Mouse (Mus musculus) limb, embryonic 12.5 days (tissue): ENCODE measurements around the gene Ceacam9. TPM values are rescaled to one million over a fixed set of nuclear protein-coding genes. Genes with fewer than 3 reads are reported as not detected.
A peak's percentile ranks its signal among the peaks of the same experiment; 100 is the strongest.
"Not testable (repeated sequence)": the region's sequence is repeated elsewhere in the genome, so short reads cannot be mapped to it uniquely, and the experiment has no call there.

ENCODE experiments used
- ATAC-seq: fragments of 200-750 bp; cut with Nextera tagmentation; 2 replicates; pipeline ENCODE4 v1.8.0; 2017; ENCODE audit warnings: low read depth, moderate TSS enrichment; ENCODE audit not compliant: insufficient number of reproducible peaks, insufficient read depth, low FRiP score, low TSS enrichment
- H3K27ac ChIP-seq: fragments of 300-500 bp; sonication (generic); 2 replicates; pipeline ENCODE4 v1.5.1; 2016; ENCODE audit warnings: mild to moderate bottlenecking, moderate library complexity
- H3K27me3 ChIP-seq: fragments of 300-500 bp; sonication (generic); 2 replicates; pipeline ENCODE4 v1.6.1; 2016; ENCODE audit warnings: mild to moderate bottlenecking, moderate library complexity
- H3K36me3 ChIP-seq: fragments of 300-500 bp; sonication (generic); 2 replicates; pipeline ENCODE4 v1.6.1; 2016; ENCODE audit warnings: mild to moderate bottlenecking, moderate library complexity
- H3K4me1 ChIP-seq: fragments of 300-500 bp; sonication (generic); replicated peaks from 2 replicates; pipeline ENCODE4 v1.6.1; 2016
- H3K4me2 ChIP-seq: fragments of 300-500 bp; sonication (generic); 2 replicates; pipeline ENCODE4 v1.6.1; 2016; ENCODE audit warnings: mild to moderate bottlenecking, moderate library complexity
- H3K4me3 ChIP-seq: fragments of 300-500 bp; sonication (generic); replicated peaks from 2 replicates; pipeline ENCODE4 v1.5.1; 2016; ENCODE audit warnings: mild to moderate bottlenecking
- H3K9ac ChIP-seq: fragments of 300-500 bp; sonication (generic); replicated peaks from 2 replicates; pipeline ENCODE4 v1.6.1; 2016; ENCODE audit warnings: mild to moderate bottlenecking, moderate library complexity
- H3K9me3 ChIP-seq: fragments of 300-500 bp; sonication (generic); 2 replicates; pipeline ENCODE4 v1.6.1; 2016; ENCODE audit warnings: mild to moderate bottlenecking, moderate library complexity
- WGBS: fragments of 180-500 bp; shearing (Covaris S2); methylation state at CpG from one replicate; pipeline ENCODE4 v1.1.7; 2016; 5-methylcytosine and 5-hydroxymethylcytosine counted together
- polyA plus RNA-seq: library from polyadenylated mRNA; unstranded; fragments of >200 nt; fragmentation: Nextera tagmentation; extraction: Ambion mirVana; gene quantifications from 2 replicates; pipeline ENCODE4 v1.2.1, GENCODE M21; 2016

The Ceacam9 gene
- polyA plus RNA-seq = not detected in 2 replicates

DNA sequence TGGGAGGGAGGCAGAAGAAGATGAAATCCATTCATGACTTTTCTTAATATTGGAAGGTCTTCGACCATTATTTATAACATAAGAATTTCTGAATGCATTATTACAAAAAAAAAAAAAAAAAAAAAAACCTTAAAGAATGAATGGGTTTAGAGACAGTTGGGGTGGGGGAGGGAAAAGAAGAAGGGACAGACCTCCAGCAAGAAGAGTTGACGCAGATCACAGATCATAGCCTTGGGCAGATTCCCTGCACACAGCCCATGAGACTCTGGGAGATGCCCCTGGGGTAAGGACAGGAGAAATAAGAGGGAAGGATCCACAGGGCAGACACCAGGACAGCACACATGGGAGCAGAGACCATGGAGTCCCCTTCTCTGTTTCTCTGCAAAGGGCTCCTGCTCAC is at the start of gene Ceacam9:
Gene Ceacam9 (plus strand): TSS at position 301 of the 400 bp plus-strand sequence.
- no peak within 1 kb of the TSS for H3K4me2 ChIP-seq
- no peaks in the 10 kb centered on the region for H3K4me1 ChIP-seq
- 88% methylated on average over 2 of the region's 2 CpGs for WGBS
- no peaks in the 10 kb centered on the region for H3K27me3 ChIP-seq
- no peaks in the 10 kb centered on the region for H3K9me3 ChIP-seq
- no peak within 1 kb of the TSS for H3K27ac ChIP-seq
- no peaks in the 10 kb centered on the region for H3K36me3 ChIP-seq
- no peak within 1 kb of the TSS for H3K4me3 ChIP-seq
- ATAC-seq = no peak
- H3K9ac ChIP-seq = no peak within 1 kb of the TSS

DNA sequence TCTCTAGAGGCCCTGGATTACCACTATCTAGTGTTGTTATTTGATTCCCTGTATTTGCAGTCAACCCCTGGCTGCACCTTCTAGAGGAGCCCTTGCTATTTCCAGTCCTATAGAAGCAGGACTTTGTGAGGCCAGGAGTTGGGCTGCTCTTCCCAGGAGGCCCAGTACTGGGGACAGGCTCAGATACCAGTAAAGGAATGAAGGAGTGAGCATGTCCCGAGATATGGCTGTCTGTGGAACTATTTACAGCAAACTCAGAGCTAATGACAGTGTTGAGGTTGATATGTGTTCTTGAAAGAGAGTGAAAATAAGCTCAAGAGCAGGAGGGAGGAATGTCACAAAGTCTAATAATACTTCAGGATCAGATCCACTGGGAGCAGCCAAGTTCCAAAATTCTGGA is 47.9 kb upstream of the Ceacam9 start:
- WGBS = 63% methylated on average over 1 of the region's 1 CpGs
- Histone ChIP-seq H3K9ac (no peak overlapping the region), H3K27ac (no peak overlapping the region), H3K4me3 (no peak overlapping the region), H3K36me3 (no peaks in the 10 kb centered on the region), H3K4me1 (no peaks in the 10 kb centered on the region), H3K4me2 (no peak overlapping the region), H3K9me3 (no peaks in the 10 kb centered on the region), H3K27me3 (no peaks in the 10 kb centered on the region)
- no peak for ATAC-seq

DNA sequence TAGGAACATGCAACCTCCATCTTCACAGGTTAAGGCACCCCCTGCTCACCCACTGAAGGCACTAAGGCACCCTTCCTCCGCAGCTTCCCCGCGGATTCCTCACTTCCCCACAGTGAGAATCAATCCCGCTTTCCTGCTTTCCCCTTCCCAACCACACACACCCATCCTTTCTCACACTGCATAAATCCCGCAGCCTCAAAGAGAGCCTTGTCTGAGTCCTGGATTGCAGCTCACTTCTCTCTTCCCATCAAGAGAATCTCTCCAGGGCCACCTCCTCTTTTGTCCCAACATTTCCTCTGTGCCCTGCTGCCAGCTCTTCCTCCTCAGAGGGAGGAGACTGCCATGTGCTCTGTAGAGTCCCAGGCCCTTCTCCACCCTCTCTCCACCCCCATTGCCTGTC is 47.0 kb upstream of the Ceacam9 start:
- not testable (repeated sequence) for H3K4me2 ChIP-seq, H3K4me3 ChIP-seq, H3K9ac ChIP-seq, ATAC-seq, H3K27ac ChIP-seq, H3K9me3 ChIP-seq, H3K36me3 ChIP-seq, H3K27me3 ChIP-seq, H3K4me1 ChIP-seq
- WGBS = 43% methylated on average over 5 of the region's 5 CpGs

DNA sequence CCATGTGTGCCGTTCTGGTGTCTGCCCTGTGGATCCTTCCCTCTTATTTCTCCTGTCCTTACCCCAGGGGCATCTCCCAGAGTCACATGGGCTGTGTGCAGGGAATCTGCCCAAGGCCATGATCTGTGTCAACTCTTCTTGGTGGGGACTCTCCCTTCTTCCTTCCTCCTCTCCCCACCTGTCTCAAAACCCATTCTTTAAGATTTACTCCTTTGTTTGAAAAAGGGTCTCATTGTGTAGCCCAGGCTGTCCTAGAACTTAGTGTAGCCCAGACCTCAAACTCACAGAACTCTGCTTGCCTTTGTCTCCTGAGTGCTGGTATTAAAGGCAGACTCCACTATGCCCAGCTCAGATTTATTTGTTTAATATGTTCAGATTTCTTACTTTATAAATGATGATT is 46.1 kb upstream of the Ceacam9 start, which contains the start of gene Ceacam15:
Gene Ceacam15 (minus strand): TSS at position 101 of the 400 bp plus-strand sequence.
- no peaks in the 10 kb centered on the region for H3K4me1 ChIP-seq
- no peaks in the 10 kb centered on the region for H3K27me3 ChIP-seq
- no peak within 1 kb of the TSS for H3K4me3 ChIP-seq
- WGBS = 65% methylated on average over 1 of the region's 1 CpGs
- no peak for ATAC-seq
- H3K9me3 ChIP-seq = no peaks in the 10 kb centered on the region
- H3K9ac ChIP-seq = no peak within 1 kb of the TSS
- no peak within 1 kb of the TSS for H3K4me2 ChIP-seq
- H3K36me3 ChIP-seq = no peaks in the 10 kb centered on the region
- H3K27ac ChIP-seq = no peak within 1 kb of the TSS

DNA sequence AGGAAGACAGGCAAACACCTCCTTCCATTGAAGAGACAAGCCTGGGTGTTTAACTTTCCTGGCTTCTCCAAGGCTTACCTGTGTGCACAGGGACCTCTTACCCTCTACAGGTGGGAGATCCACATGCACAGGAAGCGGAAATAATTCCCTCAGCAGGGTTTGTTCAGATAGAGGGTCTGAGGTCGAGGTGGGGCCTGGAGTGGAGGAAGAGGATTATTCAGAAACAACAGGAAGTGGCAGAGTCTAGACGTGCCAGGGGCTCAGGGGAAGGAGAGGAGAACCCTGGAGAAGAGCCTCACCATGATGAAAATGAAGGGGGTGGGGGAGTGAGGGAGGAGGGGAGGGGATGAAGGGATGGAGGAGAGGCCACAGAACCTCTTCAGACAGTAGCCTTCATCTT is 41.5 kb upstream of the Ceacam9 start:
- WGBS = 44% methylated on average over 3 of the region's 3 CpGs
- H3K9me3 ChIP-seq, H3K4me3 ChIP-seq, H3K36me3 ChIP-seq, H3K9ac ChIP-seq, ATAC-seq, H3K4me2 ChIP-seq, H3K27me3 ChIP-seq, H3K27ac ChIP-seq, H3K4me1 ChIP-seq: not testable (repeated sequence)

DNA sequence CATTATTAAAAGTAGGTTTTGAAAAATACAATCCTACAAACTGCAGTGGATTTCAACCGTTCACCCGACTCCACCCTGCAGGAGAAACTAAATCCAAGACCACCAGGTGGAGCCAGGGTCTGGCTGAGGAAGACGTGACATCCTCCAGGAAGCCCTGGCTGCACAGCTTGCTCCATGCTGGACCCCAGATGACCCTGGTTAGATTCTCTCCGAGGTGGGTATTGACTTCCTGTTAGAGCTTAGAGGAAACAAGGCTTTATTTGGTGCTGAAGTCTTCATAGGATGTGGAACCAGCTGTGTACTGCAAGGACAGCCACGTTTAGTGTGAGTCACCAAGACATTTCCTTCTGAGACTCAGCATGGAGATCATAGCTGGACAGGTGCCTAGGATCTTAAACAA is 32.5 kb upstream of the Ceacam9 start:
- no peak overlapping the region for H3K4me3 ChIP-seq
- ATAC-seq = no peak
- H3K4me1 ChIP-seq = no peaks in the 10 kb centered on the region
- no peaks in the 10 kb centered on the region for H3K27me3 ChIP-seq
- 68% methylated on average over 5 of the region's 5 CpGs for WGBS
- no peak overlapping the region for H3K4me2 ChIP-seq
- H3K27ac ChIP-seq = no peak overlapping the region
- H3K9me3 ChIP-seq = peaks cover 11% of the 10 kb centered on the region; the same call in 1 of the 2 replicates
- H3K36me3 ChIP-seq = no peaks in the 10 kb centered on the region
- no peak overlapping the region for H3K9ac ChIP-seq

DNA sequence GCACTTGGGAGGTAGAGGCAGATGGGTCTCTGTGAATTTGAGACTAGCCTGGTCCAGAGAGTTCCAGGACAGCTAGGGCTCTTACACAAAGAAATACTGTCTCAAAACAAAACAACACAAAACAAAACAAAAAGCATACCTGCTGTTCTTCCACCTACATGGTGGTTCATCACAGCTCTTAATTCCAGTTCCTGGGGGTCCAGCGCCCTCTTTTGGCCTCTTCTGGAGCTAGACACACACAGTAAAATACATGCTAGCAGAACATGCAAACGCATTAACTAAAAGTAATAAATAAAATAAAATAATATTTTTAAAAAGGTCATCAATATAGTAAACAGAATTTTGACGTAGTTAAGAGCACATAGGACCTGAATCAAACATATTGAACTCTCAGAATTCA is 26.7 kb upstream of the Ceacam9 start:
- no peak overlapping the region for H3K4me3 ChIP-seq
- H3K27me3 ChIP-seq = no peaks in the 10 kb centered on the region
- H3K36me3 ChIP-seq = no peaks in the 10 kb centered on the region
- no peak overlapping the region for H3K27ac ChIP-seq
- no peaks in the 10 kb centered on the region for H3K4me1 ChIP-seq
- ATAC-seq = no peak
- 32% methylated on average over 3 of the region's 3 CpGs for WGBS
- H3K9ac ChIP-seq = no peak overlapping the region
- no peaks in the 10 kb centered on the region for H3K9me3 ChIP-seq
- H3K4me2 ChIP-seq = no peak overlapping the region

DNA sequence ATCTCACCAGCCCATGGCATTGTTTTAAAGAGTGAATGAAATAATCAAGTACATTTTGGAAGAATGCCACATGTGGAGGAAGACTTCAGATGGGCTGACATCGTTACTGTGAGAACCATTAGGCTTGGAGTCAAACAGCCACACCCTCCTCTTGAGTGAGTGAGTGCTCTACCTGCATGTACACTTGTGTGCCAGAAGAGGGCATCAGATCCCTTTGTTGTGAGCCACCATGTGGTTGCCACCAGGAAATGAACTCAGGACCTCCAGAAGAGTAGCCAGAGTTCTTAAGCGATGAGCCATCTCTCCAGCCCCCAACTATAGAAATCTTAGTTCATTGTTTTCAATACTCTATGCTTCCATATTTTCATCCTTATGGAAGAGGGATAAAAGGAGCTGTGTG is 22.7 kb upstream of the Ceacam9 start:
- H3K9me3 ChIP-seq = no peaks in the 10 kb centered on the region
- no peaks in the 10 kb centered on the region for H3K4me1 ChIP-seq
- peaks cover 5% of the 10 kb centered on the region; the same call in 1 of the 2 replicates for H3K27me3 ChIP-seq
- no peak overlapping the region for H3K4me2 ChIP-seq
- H3K9ac ChIP-seq = no peak overlapping the region
- no peak overlapping the region for H3K4me3 ChIP-seq
- no peaks in the 10 kb centered on the region for H3K36me3 ChIP-seq
- no peak for ATAC-seq
- no peak overlapping the region for H3K27ac ChIP-seq
- 46% methylated on average over 2 of the region's 2 CpGs for WGBS

DNA sequence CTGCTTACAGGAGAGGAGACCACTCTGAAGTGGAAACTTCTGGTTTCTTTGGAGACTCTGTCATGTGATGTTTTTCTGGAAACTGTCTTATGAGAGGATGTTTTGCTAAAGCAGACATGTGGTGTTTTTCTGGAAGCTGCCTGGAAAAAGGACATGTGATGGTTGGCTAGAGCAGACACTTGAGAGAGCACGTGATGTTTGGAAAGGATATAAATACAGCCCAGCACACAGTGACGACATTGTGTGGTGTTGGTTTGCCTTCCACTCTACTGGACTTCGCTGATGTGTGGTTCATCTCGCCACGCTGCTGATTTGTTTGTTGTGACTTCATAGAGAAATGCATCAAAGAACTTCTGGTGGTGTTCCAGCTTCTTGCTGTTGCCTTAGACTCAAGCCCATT is 21.1 kb upstream of the Ceacam9 start:
- no peak overlapping the region for H3K4me3 ChIP-seq
- WGBS = 85% methylated on average over 5 of the region's 5 CpGs

DNA sequence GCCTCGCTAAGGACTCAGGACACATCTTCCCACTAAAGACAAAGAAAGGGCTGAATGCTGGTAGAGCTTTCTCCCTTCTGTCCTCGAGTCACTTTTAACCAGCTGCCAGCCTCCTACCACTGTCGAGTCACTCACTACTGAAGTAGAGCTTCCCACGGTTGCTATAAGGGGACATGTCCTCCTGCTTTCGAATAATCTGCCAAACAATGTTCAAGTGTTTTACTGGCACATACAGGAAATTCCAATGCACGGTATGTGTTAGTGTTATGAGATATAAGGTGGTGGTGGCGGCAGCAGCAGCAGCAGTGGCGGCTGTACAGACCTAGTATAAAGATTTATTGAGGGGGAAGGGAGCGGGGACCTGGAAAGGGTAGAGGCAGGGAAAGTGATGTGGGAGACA is 15.3 kb upstream of the Ceacam9 start:
- Histone ChIP-seq H3K4me2 (peak overlapping the region; percentile 29), H3K9ac (no peak overlapping the region)
- WGBS = 29% methylated on average over 9 of the region's 9 CpGs

More for the DNA sequence above, 21.1 kb upstream of the Ceacam9 start:
- Histone ChIP-seq H3K4me1 (no peaks in the 10 kb centered on the region), H3K27me3 (peaks cover 5% of the 10 kb centered on the region; the same call in 1 of the 2 replicates), H3K4me2 (no peak overlapping the region), H3K36me3 (no peaks in the 10 kb centered on the region), H3K9ac (no peak overlapping the region), H3K27ac (no peak overlapping the region), H3K9me3 (no peaks in the 10 kb centered on the region)
- no peak for ATAC-seq

DNA sequence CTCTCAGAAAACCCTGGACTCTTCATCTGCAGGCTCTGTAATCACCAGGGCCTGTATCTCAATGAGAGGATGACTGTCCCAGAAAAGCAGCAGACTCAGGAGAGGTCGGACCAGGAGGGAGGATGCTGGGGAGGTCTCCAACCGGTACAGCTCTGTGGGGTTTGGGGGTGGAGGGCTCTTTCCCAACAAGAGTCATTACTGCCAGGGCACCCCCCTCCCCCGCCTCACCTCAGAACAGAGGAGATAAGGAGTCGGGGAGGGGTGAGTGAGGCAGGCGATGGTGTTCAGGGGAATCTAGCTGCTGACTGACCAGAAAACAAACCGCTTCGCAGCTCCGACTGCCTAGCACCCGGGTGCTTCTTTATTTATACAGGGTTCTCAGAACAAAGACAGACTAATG is 13.5 kb upstream of the Ceacam9 start:
- no peaks in the 10 kb centered on the region for H3K9me3 ChIP-seq
- H3K27ac ChIP-seq = no peak overlapping the region
- H3K9ac ChIP-seq = no peak overlapping the region
- H3K4me1 ChIP-seq = peaks cover 21% of the 10 kb centered on the region
- H3K4me3 ChIP-seq = no peak overlapping the region
- 26% methylated on average over 9 of the region's 9 CpGs for WGBS
- ATAC-seq = no peak
- no peaks in the 10 kb centered on the region for H3K36me3 ChIP-seq
- no peak overlapping the region for H3K4me2 ChIP-seq
- peaks cover 12% of the 10 kb centered on the region for H3K27me3 ChIP-seq

More for the DNA sequence above, 15.3 kb upstream of the Ceacam9 start:
- Histone ChIP-seq H3K9me3 (no peaks in the 10 kb centered on the region), H3K27me3 (peaks cover 16% of the 10 kb centered on the region), H3K4me1 (peaks cover 21% of the 10 kb centered on the region), H3K36me3 (no peaks in the 10 kb centered on the region), H3K4me3 (no peak overlapping the region), H3K27ac (peak overlapping the region; percentile 9; the same call in 1 of the 2 replicates)
- 0 out of 2 replicates have a peak, but pooled peaks have one; percentile 63 for ATAC-seq

DNA sequence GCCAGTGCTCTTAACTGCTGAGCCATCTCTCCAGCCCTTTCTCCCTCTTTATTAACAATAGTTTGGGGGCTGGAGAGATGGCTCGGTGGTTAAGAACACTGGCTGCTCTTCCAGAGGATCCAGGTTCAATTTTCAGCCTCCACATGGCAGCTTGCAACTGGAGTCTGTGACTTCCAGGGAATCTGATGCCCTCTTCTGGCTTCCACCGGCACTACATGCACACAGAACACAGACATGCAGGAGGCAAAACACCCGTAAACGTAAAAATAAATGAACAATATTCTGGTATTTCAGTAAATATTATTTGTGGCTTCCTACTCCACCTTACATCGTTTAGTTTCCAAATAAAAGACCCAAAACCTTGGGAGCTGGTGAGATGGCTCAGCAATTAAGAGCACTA is 11.1 kb upstream of the Ceacam9 start:
- no peak for ATAC-seq
- no peak overlapping the region for H3K9ac ChIP-seq
- H3K36me3 ChIP-seq = no peaks in the 10 kb centered on the region
- peaks cover 12% of the 10 kb centered on the region for H3K27me3 ChIP-seq
- no peak overlapping the region for H3K4me2 ChIP-seq
- peaks cover 4% of the 10 kb centered on the region; the same call in 1 of the 2 replicates for H3K9me3 ChIP-seq
- peaks cover 21% of the 10 kb centered on the region for H3K4me1 ChIP-seq
- no peak overlapping the region for H3K4me3 ChIP-seq
- no peak overlapping the region for H3K27ac ChIP-seq
- 75% methylated on average over 5 of the region's 5 CpGs for WGBS
